ENCODE assay signal across 33 mouse cellular contexts in genomic region chr2:129483150-129483549, GRCm38 (mm10). TPM values are rescaled to one million over a fixed set of nuclear protein-coding genes. Genes with fewer than 3 reads are reported as not detected.
"Had no signal": no experiment of that assay in that cellular context is flagged by ENCODE, and none has a peak within 500 bp of the region (broad histone marks: within the 10 kb centered on the region; RNA-seq: fewer than 3 reads in every experiment).

No protein-coding gene starts in this region.

- ATAC-seq: hindbrain, embryonic 16.5 days; inflammation-experienced regulatory T-cells, adult 6 months; intestine, embryonic 15.5 days; intestine, postnatal 0 days had no signal

- H3K4me3 ChIP-seq: heart, embryonic 10.5 days; heart, embryonic 12.5 days; hindbrain, embryonic 10.5 days; hindbrain, embryonic 12.5 days; intestine, embryonic 15.5 days; layer of hippocampus, adult 2 months; left cerebral cortex, adult 2 months; limb, embryonic 10.5 days; limb, embryonic 12.5 days; liver, embryonic 13.5 days had no signal

- H3K9me3 ChIP-seq: heart, embryonic 10.5 days; heart, embryonic 12.5 days; hindbrain, embryonic 10.5 days; hindbrain, embryonic 12.5 days; intestine, embryonic 15.5 days; limb, embryonic 10.5 days; limb, embryonic 12.5 days; liver, embryonic 13.5 days had no signal

- DNase-seq: gastrocnemius, postnatal 14 days; gastrocnemius, postnatal 36 days; heart, adult 18-20 months; heart, postnatal 10 days; heart, postnatal 4 days; kidney, adult 18-20 months; kidney, adult 8-10 months; kidney, postnatal 10 days; kidney, postnatal 25 days; kidney, postnatal 4 days; liver; liver, embryonic 13.5 days had no signal

- H3K27me3 ChIP-seq: heart, embryonic 12.5 days; hindbrain, embryonic 12.5 days; intestine, embryonic 15.5 days; limb, embryonic 12.5 days; liver, embryonic 13.5 days had no signal

- H3K4me1 ChIP-seq: heart, embryonic 10.5 days; heart, embryonic 12.5 days; hindbrain, embryonic 10.5 days; hindbrain, embryonic 12.5 days; intestine, embryonic 15.5 days; limb, embryonic 10.5 days; limb, embryonic 12.5 days; liver, embryonic 13.5 days had no signal

- H3K9ac ChIP-seq: heart, embryonic 12.5 days; hindbrain, embryonic 12.5 days; hindbrain, embryonic 14.5 days; intestine, embryonic 15.5 days; limb, embryonic 12.5 days; liver, embryonic 13.5 days had no signal

- H3K4me2 ChIP-seq: heart, embryonic 12.5 days; hindbrain, embryonic 12.5 days; hindbrain, embryonic 14.5 days; intestine, embryonic 15.5 days; limb, embryonic 12.5 days; liver, embryonic 11.5 days; liver, embryonic 13.5 days had no signal

- H3K36me3 ChIP-seq: heart, embryonic 10.5 days; heart, embryonic 12.5 days; hindbrain, embryonic 10.5 days; hindbrain, embryonic 12.5 days; intestine, embryonic 15.5 days; limb, embryonic 10.5 days; limb, embryonic 12.5 days; liver, embryonic 13.5 days had no signal

- H3K27ac ChIP-seq: heart, embryonic 10.5 days; hindbrain, embryonic 10.5 days; hindbrain, embryonic 12.5 days; hindbrain, embryonic 14.5 days; intestine, embryonic 15.5 days; layer of hippocampus, adult 2 months; left cerebral cortex, adult 2 months; limb, embryonic 10.5 days; limb, embryonic 12.5 days; liver, embryonic 13.5 days had no signal

RNA-seq across cellular contexts. Expression of gene F830045P16Rik, which starts 53.3 kb away (rescaled TPM):
- total RNA-seq: gastrocnemius, adult 8-10 months; gastrocnemius, postnatal 14 days; gastrocnemius, postnatal 36 days; heart, adult 18-20 months; heart, postnatal 10 days; heart, postnatal 25 days; heart, postnatal 4 days had no signal
- polyA plus RNA-seq: gonadal fat pad, adult 2 months; heart, embryonic 12.5 days; heart, embryonic 14.5 days; heart, embryonic 16.5 days; hindbrain, embryonic 10.5 days; hindbrain, embryonic 14.5 days; hindbrain, embryonic 16.5 days; inflammation-experienced regulatory T-cells, adult 6 months; intestine, embryonic 15.5 days; intestine, postnatal 0 days; kidney, embryonic 14.5 days; kidney, embryonic 16.5 days; limb, embryonic 10.5 days; limb, embryonic 12.5 days; liver, embryonic 11.5 days; liver, embryonic 13.5 days had no signal
